Mouse (Mus musculus): ENCODE measurements around the gene Gm20422. TPM values are rescaled to one million over a fixed set of nuclear protein-coding genes. Genes with fewer than 3 reads are reported as not detected.
"Not testable (repeated sequence)": the region's sequence is repeated elsewhere in the genome, so short reads cannot be mapped to it uniquely, and the experiment has no call there.

Gene Gm20422
- polyA plus RNA-seq, 1 experiment from 2014 or later = not detected

DNA sequence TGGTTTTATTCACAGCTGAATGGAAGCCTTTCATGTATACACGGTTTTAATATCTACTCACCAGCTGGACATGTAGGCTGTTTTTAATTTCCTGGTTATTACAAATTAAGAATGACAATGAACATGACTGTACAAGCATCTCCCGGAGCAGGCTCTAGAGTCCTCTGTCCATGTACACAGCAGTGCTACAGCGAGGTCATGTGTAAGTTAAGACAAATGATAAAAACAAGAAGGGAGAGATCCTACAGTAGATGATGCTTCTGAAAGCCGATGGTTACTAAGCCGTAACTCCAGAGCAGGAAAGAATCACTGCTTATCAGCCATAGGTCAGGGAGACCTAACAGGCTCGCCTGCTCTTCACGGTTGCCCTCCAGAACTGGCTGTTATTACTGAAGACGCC lies 61.2 kb downstream of the Gm20422 start:
- Histone ChIP-seq H3K27ac (ENCODE audit: low read depth, low read length) (no peak overlapping the region), H3K36me3 (ENCODE audit: control insufficient read depth, insufficient read depth, low read length) (peaks cover 11% of the 10 kb centered on the region), H3K4me2 (no peak overlapping the region), H3K4me1 (ENCODE audit: control insufficient read depth, insufficient read depth, low read length) (peaks cover 8% of the 10 kb centered on the region), H3K9me3 (replicated peaks; ENCODE audit: control insufficient read depth, low read length) (no peaks in the 10 kb centered on the region), H3K27me3 (ENCODE audit: control insufficient read depth, insufficient read depth, low read length) (no peaks in the 10 kb centered on the region), H3K4me3 (ENCODE audit: low read depth, low read length) (no peak overlapping the region), H3K9ac (ENCODE audit: low read depth, low read length) (no peak overlapping the region)
- 82% methylated on average over 8 of the region's 8 CpGs for whole genome bisulfite sequencing (ENCODE audit: insufficient replicate concordance)
- no peak for ATAC-seq (replicated peaks; ENCODE audit: insufficient number of reproducible peaks, low FRiP score, low TSS enrichment)

DNA sequence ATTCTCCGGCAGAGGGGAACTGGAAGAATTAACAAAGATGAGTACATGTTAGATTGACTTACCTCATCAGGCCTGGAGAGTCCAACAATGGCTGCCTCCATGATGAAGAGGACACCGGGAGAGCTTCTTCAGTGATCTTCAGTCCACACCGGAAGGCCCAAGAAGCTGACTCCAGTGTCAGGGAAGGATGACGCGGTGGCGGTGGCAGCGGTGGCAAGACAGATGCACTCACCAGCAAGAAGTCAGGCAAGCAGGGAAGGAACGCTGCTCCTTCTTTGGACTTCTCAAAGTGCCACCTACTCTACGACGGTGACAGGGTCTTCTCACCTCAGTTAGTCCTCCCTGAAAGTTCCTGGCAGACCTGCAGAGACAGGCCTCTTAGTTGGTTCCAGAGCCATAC lies 64.1 kb downstream of the Gm20422 start, which contains the start of gene Zfp869:
TSS of gene Zfp869 (minus strand) at position 101 of the 400 bp plus-strand sequence.
- not testable (repeated sequence) for ATAC-seq (replicated peaks; ENCODE audit: insufficient number of reproducible peaks, low FRiP score, low TSS enrichment); H3K4me2 ChIP-seq; H3K27ac ChIP-seq (ENCODE audit: low read depth, low read length); H3K9me3 ChIP-seq (replicated peaks; ENCODE audit: control insufficient read depth, low read length); H3K27me3 ChIP-seq (ENCODE audit: control insufficient read depth, insufficient read depth, low read length); H3K9ac ChIP-seq (ENCODE audit: low read depth, low read length); H3K4me1 ChIP-seq (ENCODE audit: control insufficient read depth, insufficient read depth, low read length); H3K4me3 ChIP-seq (ENCODE audit: low read depth, low read length)
- WGBS (ENCODE audit: insufficient replicate concordance) = 95% methylated on average over 10 of the region's 10 CpGs
- peaks cover 40% of the 10 kb centered on the region for H3K36me3 ChIP-seq (ENCODE audit: control insufficient read depth, insufficient read depth, low read length)

DNA sequence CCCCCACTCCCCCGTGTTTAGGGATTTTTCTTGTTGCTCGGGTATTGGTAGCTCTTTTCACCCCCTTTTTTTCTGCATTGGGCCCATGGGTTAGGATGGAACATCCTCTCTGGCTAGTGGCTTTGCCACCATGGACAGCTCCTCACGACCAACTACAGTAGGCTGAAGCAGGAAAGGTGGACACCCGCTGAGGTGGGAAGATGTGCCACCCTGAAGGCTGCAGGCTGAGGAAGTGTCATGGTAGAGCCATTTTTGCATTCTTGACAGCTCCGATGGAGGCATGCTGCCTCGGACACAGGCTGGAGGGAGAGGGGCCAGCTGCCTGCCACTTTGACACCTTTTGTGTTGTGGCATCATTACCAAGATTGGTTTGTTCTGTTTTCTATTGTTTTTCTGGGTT lies 72.9 kb downstream of the Gm20422 start:
- no peak overlapping the region for H3K4me3 ChIP-seq (ENCODE audit: low read depth, low read length)
- no peak overlapping the region for H3K27ac ChIP-seq (ENCODE audit: low read depth, low read length)
- no peaks in the 10 kb centered on the region for H3K4me1 ChIP-seq (ENCODE audit: control insufficient read depth, insufficient read depth, low read length)
- no peak overlapping the region for H3K4me2 ChIP-seq
- peaks cover 6% of the 10 kb centered on the region for H3K9me3 ChIP-seq (replicated peaks; ENCODE audit: control insufficient read depth, low read length)
- WGBS (ENCODE audit: insufficient replicate concordance) = 72% methylated on average over 6 of the region's 6 CpGs
- no peak overlapping the region for H3K9ac ChIP-seq (ENCODE audit: low read depth, low read length)
- no peak for ATAC-seq (replicated peaks; ENCODE audit: insufficient number of reproducible peaks, low FRiP score, low TSS enrichment)
- peaks cover 34% of the 10 kb centered on the region for H3K36me3 ChIP-seq (ENCODE audit: control insufficient read depth, insufficient read depth, low read length)
- no peaks in the 10 kb centered on the region for H3K27me3 ChIP-seq (ENCODE audit: control insufficient read depth, insufficient read depth, low read length)

Other genes with a start within 250 kb of the Gm20422 start
- gene Zfp868, start 149.3 kb downstream of the Gm20422 start, polyA plus RNA-seq (2014; fragmentation: Nextera tagmentation; extraction: Ambion mirVana) = 13.8 and 17.2 TPM in 2 replicates
- 1.4 and 1.6 TPM in 2 replicates for gene Zfp964, start 120.4 kb downstream of the Gm20422 start, polyA plus RNA-seq (2014; fragmentation: Nextera tagmentation; extraction: Ambion mirVana)
- 18.9 and 23.2 TPM in 2 replicates for gene Zfp869, start 64.2 kb downstream of the Gm20422 start, polyA plus RNA-seq (2014; fragmentation: Nextera tagmentation; extraction: Ambion mirVana)
- 3.6 and 4.0 TPM in 2 replicates for gene Zfp963, start 24.9 kb downstream of the Gm20422 start, polyA plus RNA-seq (2014; fragmentation: Nextera tagmentation; extraction: Ambion mirVana)
- gene Atp13a1, start 16.3 kb upstream of the Gm20422 start, polyA plus RNA-seq (2014; fragmentation: Nextera tagmentation; extraction: Ambion mirVana) = 25.6 and 30.9 TPM in 2 replicates
- 19.1 and 20.0 TPM in 2 replicates for gene Zfp866, start 16.3 kb upstream of the Gm20422 start, polyA plus RNA-seq (2014; fragmentation: Nextera tagmentation; extraction: Ambion mirVana)
- 5.2 and 7.8 TPM in 2 replicates for gene Gmip, start 33.8 kb upstream of the Gm20422 start, polyA plus RNA-seq (2014; fragmentation: Nextera tagmentation; extraction: Ambion mirVana)
- gene Lpar2, start 47.5 kb upstream of the Gm20422 start, polyA plus RNA-seq (2014; fragmentation: Nextera tagmentation; extraction: Ambion mirVana) = 0.54 and 0.57 TPM in 2 replicates
- gene Pbx4, start 57.6 kb upstream of the Gm20422 start, polyA plus RNA-seq (2014; fragmentation: Nextera tagmentation; extraction: Ambion mirVana) = 4.0 and 6.0 TPM in 2 replicates
- 0.21 and 0.49 TPM in 2 replicates for gene Cilp2, start 112.8 kb upstream of the Gm20422 start, polyA plus RNA-seq (2014; fragmentation: Nextera tagmentation; extraction: Ambion mirVana)
- 1.6 and 1.8 TPM in 2 replicates for gene Tssk6, start 127.3 kb upstream of the Gm20422 start, polyA plus RNA-seq (2014; fragmentation: Nextera tagmentation; extraction: Ambion mirVana)
- 270 and 275 TPM in 2 replicates for gene Ndufa13, start 127.7 kb upstream of the Gm20422 start, polyA plus RNA-seq (2014; fragmentation: Nextera tagmentation; extraction: Ambion mirVana)
- gene Yjefn3, start 127.8 kb upstream of the Gm20422 start, polyA plus RNA-seq (2014; fragmentation: Nextera tagmentation; extraction: Ambion mirVana) = 5.5 and 7.0 TPM in 2 replicates
- 52.9 and 59.0 TPM in 2 replicates for gene Gatad2a, start 221.5 kb upstream of the Gm20422 start, polyA plus RNA-seq (2014; fragmentation: Nextera tagmentation; extraction: Ambion mirVana)